Mouse (Mus musculus): ENCODE data around the gene Slc40a1. TPM values are rescaled to one million over a fixed set of nuclear protein-coding genes. Genes with fewer than 3 reads are reported as not detected.

Slc40a1 gene
- total RNA-seq, 2 experiments from 2014 or later: 12.9 to 15.5 TPM

Other genes starting within 250 kb of the Slc40a1 start
- 10 to 100 TPM; 39.4 to 39.5 TPM for gene Wdr75, start 131.4 kb downstream of the Slc40a1 start, total RNA-seq (2021)
- not detected for gene Gm5269, start 36.2 kb downstream of the Slc40a1 start, total RNA-seq (2021)
- gene Dnah7b, start 139.8 kb upstream of the Slc40a1 start, total RNA-seq (2021): under 1 TPM; 0.82 to 0.92 TPM

Measured in left cerebral cortex, postnatal 25 days (tissue).